ENCODE assay signal across 27 mouse cellular contexts in genomic region chr8:47826911-47827310, GRCm38 (mm10). TPM values are rescaled to one million over a fixed set of nuclear protein-coding genes. Genes with fewer than 3 reads are reported as not detected.
DNase-seq lines count a peak whose midpoint lies in the region; ATAC-seq and TF ChIP-seq lines count a peak whose summit lies in the region.
"Had no signal": no experiment of that assay in that cellular context is flagged by ENCODE, and none has a peak within 500 bp of the region (broad histone marks: within the 10 kb centered on the region; RNA-seq: fewer than 3 reads in every experiment).

No protein-coding gene starts in this region.

- H3K27ac ChIP-seq in embryonic facial prominence, embryonic 11.5 days (replicated peaks; ENCODE audit: low read depth, low read length) = no peak overlapping the region
- H3K27ac ChIP-seq in embryonic facial prominence, embryonic 10.5 days (replicated peaks) = no peak overlapping the region
- no peak overlapping the region for H3K27ac ChIP-seq in kidney, embryonic 14.5 days (ENCODE audit: low read depth, low read length)
- H3K27ac ChIP-seq in kidney, embryonic 16.5 days (ENCODE audit: low read length) = no peak overlapping the region
- no peak overlapping the region for H3K27ac ChIP-seq in kidney, adult 2 months (ENCODE audit: insufficient read depth, low read depth, low read length)
- H3K27ac ChIP-seq: embryonic facial prominence, embryonic 12.5 days; forebrain, embryonic 13.5 days; forebrain, embryonic 15.5 days had no signal

- WGBS in embryonic facial prominence, embryonic 11.5 days = 76% methylated on average over 9 of the region's 9 CpGs
- 81% methylated on average over 9 of the region's 9 CpGs for WGBS in embryonic facial prominence, embryonic 10.5 days
- 57% methylated on average over 9 of the region's 9 CpGs for WGBS in kidney, embryonic 14.5 days
- 58% methylated on average over 9 of the region's 9 CpGs for WGBS in kidney, embryonic 16.5 days
- 70% methylated on average over 9 of the region's 9 CpGs for WGBS in kidney, adult 2 months

- no peak overlapping the region for H3K4me3 ChIP-seq in embryonic facial prominence, embryonic 11.5 days (ENCODE audit: low read depth, low read length)
- H3K4me3 ChIP-seq in embryonic facial prominence, embryonic 10.5 days = no peak overlapping the region
- no peak overlapping the region for H3K4me3 ChIP-seq in kidney, embryonic 14.5 days (ENCODE audit: low read length)
- no peak overlapping the region for H3K4me3 ChIP-seq in kidney, embryonic 16.5 days (ENCODE audit: low read length)
- H3K4me3 ChIP-seq in kidney, adult 2 months (ENCODE audit: insufficient read depth, low read depth, low read length) = no peak overlapping the region
- H3K4me3 ChIP-seq: embryonic facial prominence, embryonic 12.5 days; forebrain, embryonic 13.5 days; forebrain, embryonic 15.5 days had no signal

- H3K9ac ChIP-seq in embryonic facial prominence, embryonic 11.5 days (replicated peaks; ENCODE audit: low read length) = no peak overlapping the region
- no peak overlapping the region for H3K9ac ChIP-seq in kidney, embryonic 14.5 days (ENCODE audit: low read depth, low read length)
- no peak overlapping the region for H3K9ac ChIP-seq in kidney, embryonic 16.5 days (replicated peaks; ENCODE audit: low read length)
- H3K9ac ChIP-seq: embryonic facial prominence, embryonic 12.5 days; forebrain, embryonic 13.5 days; forebrain, embryonic 15.5 days had no signal

- H3K36me3 ChIP-seq in embryonic facial prominence, embryonic 11.5 days (replicated peaks; ENCODE audit: control insufficient read depth, insufficient read depth, low read depth, low read length) = no peaks in the 10 kb centered on the region; the same call in 1 of the 2 replicates
- H3K36me3 ChIP-seq in embryonic facial prominence, embryonic 10.5 days (replicated peaks) = peaks cover 39% of the 10 kb centered on the region
- peaks cover 31% of the 10 kb centered on the region for H3K36me3 ChIP-seq in kidney, embryonic 14.5 days (ENCODE audit: control insufficient read depth, insufficient read depth, low read length)
- H3K36me3 ChIP-seq in kidney, embryonic 16.5 days (ENCODE audit: insufficient read depth, low read length) = peaks cover 35% of the 10 kb centered on the region
- peaks cover 3% of the 10 kb centered on the region; the same call in 1 of the 2 replicates for H3K36me3 ChIP-seq in kidney, adult 2 months (ENCODE audit: control insufficient read depth, insufficient read depth, low read length)
- H3K36me3 ChIP-seq: forebrain, embryonic 15.5 days had no signal

- no peak for ATAC-seq in embryonic facial prominence, embryonic 11.5 days (replicated peaks; ENCODE audit: insufficient number of reproducible peaks, low FRiP score, low TSS enrichment, low read depth)
- ATAC-seq in kidney, embryonic 14.5 days (ENCODE audit: low FRiP score, low TSS enrichment) = peak; percentile 63; the same call in 1 of the 2 replicates
- ATAC-seq in kidney, embryonic 16.5 days (ENCODE audit: low FRiP score, low TSS enrichment) = peak; percentile 70; the same call in 1 of the 2 replicates
- ATAC-seq: activated CD4-positive, CD25-positive, alpha-beta regulatory T cell, adult 4 months; CD4-positive, CD25-positive, alpha-beta regulatory T cell, adult 4 months; forebrain, embryonic 13.5 days; forebrain, embryonic 15.5 days; Patski had no signal

- no peak for TF ChIP-seq CTCF in kidney, adult 2 months (conservative IDR thresholded peaks at IDR 0.05; ENCODE audit: insufficient read depth, insufficient read length, low read depth, low read length)

- no peaks in the 10 kb centered on the region for H3K4me1 ChIP-seq in embryonic facial prominence, embryonic 11.5 days (ENCODE audit: control insufficient read depth, insufficient read depth, low read length)
- peaks cover 25% of the 10 kb centered on the region for H3K4me1 ChIP-seq in embryonic facial prominence, embryonic 10.5 days
- peaks cover 5% of the 10 kb centered on the region; the same call in 1 of the 2 replicates for H3K4me1 ChIP-seq in kidney, embryonic 14.5 days (ENCODE audit: control insufficient read depth, insufficient read depth, low read length)
- peaks cover 14% of the 10 kb centered on the region; the same call in 1 of the 2 replicates for H3K4me1 ChIP-seq in kidney, embryonic 16.5 days (ENCODE audit: insufficient read depth, low read length)
- H3K4me1 ChIP-seq in kidney, adult 2 months (ENCODE audit: control insufficient read depth, insufficient read depth, low read length) = no peaks in the 10 kb centered on the region

- peak; percentile 39 for DNase-seq in embryonic facial prominence, embryonic 11.5 days (ENCODE audit: low spot score)
- no peak for DNase-seq in embryonic facial prominence, embryonic 10.5 days (ENCODE audit: low spot score)
- DNase-seq in kidney, postnatal 10 days = no peak
- no peak for DNase-seq in kidney, adult 2 months
- DNase-seq in testis, postnatal 10 days (ENCODE audit: low spot score) = peak; percentile 39
- DNase-seq in testis, postnatal 14 days (ENCODE audit: low spot score) = no peak
- DNase-seq: adrenal gland, adult 8-10 months; adrenal gland, postnatal 14 days; adrenal gland, postnatal 36 days; B cell, adult 2 months; cerebellum, adult 11-12 months; cerebellum, adult 2 months; cerebellum, adult 9-10 months; cerebellum, postnatal 25 days had no signal

- H3K9me3 ChIP-seq in embryonic facial prominence, embryonic 11.5 days (replicated peaks; ENCODE audit: control insufficient read depth, low read length) = no peaks in the 10 kb centered on the region
- no peaks in the 10 kb centered on the region for H3K9me3 ChIP-seq in embryonic facial prominence, embryonic 10.5 days
- no peaks in the 10 kb centered on the region for H3K9me3 ChIP-seq in kidney, embryonic 14.5 days (ENCODE audit: control insufficient read depth, low read length)
- no peaks in the 10 kb centered on the region for H3K9me3 ChIP-seq in kidney, embryonic 16.5 days (ENCODE audit: low read length)
- H3K9me3 ChIP-seq: embryonic facial prominence, embryonic 12.5 days; forebrain, embryonic 13.5 days; forebrain, embryonic 15.5 days; G1E had no signal

- no peak for TF ChIP-seq POLR2A in kidney, adult 2 months (IDR thresholded peaks at IDR 0.05; ENCODE audit: low read depth, low read length)

- no peak overlapping the region for H3K4me2 ChIP-seq in embryonic facial prominence, embryonic 11.5 days (ENCODE audit: low read depth, low read length)
- H3K4me2 ChIP-seq in kidney, embryonic 14.5 days (replicated peaks; ENCODE audit: low read depth, low read length) = no peak overlapping the region
- no peak overlapping the region for H3K4me2 ChIP-seq in kidney, embryonic 16.5 days (replicated peaks; ENCODE audit: low read depth, low read length)
- H3K4me2 ChIP-seq: embryonic facial prominence, embryonic 12.5 days; forebrain, embryonic 13.5 days; forebrain, embryonic 15.5 days had no signal

- no peaks in the 10 kb centered on the region for H3K27me3 ChIP-seq in embryonic facial prominence, embryonic 11.5 days (ENCODE audit: control insufficient read depth, insufficient read depth, low read length)
- H3K27me3 ChIP-seq in embryonic facial prominence, embryonic 10.5 days (replicated peaks; ENCODE audit: low read depth, poor library complexity, severe bottlenecking) = no peaks in the 10 kb centered on the region
- no peaks in the 10 kb centered on the region for H3K27me3 ChIP-seq in kidney, embryonic 14.5 days (ENCODE audit: control insufficient read depth, insufficient read depth, low read length)
- no peaks in the 10 kb centered on the region for H3K27me3 ChIP-seq in kidney, embryonic 16.5 days (ENCODE audit: insufficient read depth, low read length)
- H3K27me3 ChIP-seq in kidney, adult 2 months (replicated peaks; ENCODE audit: control insufficient read depth, insufficient read depth, low read length) = no peaks in the 10 kb centered on the region
- H3K27me3 ChIP-seq: CH12.LX; embryonic facial prominence, embryonic 12.5 days; forebrain, embryonic 13.5 days; forebrain, embryonic 15.5 days; Patski had no signal

RNA-seq across cellular contexts. Expression of gene Cldn22, which starts 2.6 kb away (rescaled TPM):
- polyA plus RNA-seq in embryonic facial prominence, embryonic 11.5 days (2014; fragmentation: Nextera tagmentation; extraction: Ambion mirVana) = not detected in 2 replicates
- not detected in 2 replicates for polyA plus RNA-seq in embryonic facial prominence, embryonic 10.5 days (2016; fragmentation: Nextera tagmentation; extraction: Ambion mirVana)
- polyA plus RNA-seq in kidney, embryonic 14.5 days (2014; fragmentation: Nextera tagmentation; extraction: Ambion mirVana) = not detected in 2 replicates
- polyA plus RNA-seq in kidney, embryonic 16.5 days (2015; fragmentation: Nextera tagmentation; extraction: Ambion mirVana) = not detected in 2 replicates
- polyA plus RNA-seq in kidney, adult 2 months (2012; rRNA removed) = 0.77 and 1.3 TPM in 2 replicates
- polyA plus RNA-seq: CD4-positive, CD25-positive, alpha-beta regulatory T cell, adult 4 months; embryonic facial prominence, embryonic 12.5 days; embryonic facial prominence, embryonic 14.5 days; forebrain, embryonic 11.5 days; forebrain, embryonic 13.5 days; forebrain, embryonic 15.5 days; G1E; Patski had no signal

RNA-seq across cellular contexts. Expression of gene Cldn24, which starts 5.0 kb away (rescaled TPM):
- polyA plus RNA-seq in embryonic facial prominence, embryonic 11.5 days (2014; fragmentation: Nextera tagmentation; extraction: Ambion mirVana) = not detected in 2 replicates
- polyA plus RNA-seq in embryonic facial prominence, embryonic 10.5 days (2016; fragmentation: Nextera tagmentation; extraction: Ambion mirVana) = not detected in 2 replicates
- polyA plus RNA-seq in kidney, embryonic 14.5 days (2014; fragmentation: Nextera tagmentation; extraction: Ambion mirVana) = not detected in 2 replicates
- not detected in 2 replicates for polyA plus RNA-seq in kidney, embryonic 16.5 days (2015; fragmentation: Nextera tagmentation; extraction: Ambion mirVana)
- polyA plus RNA-seq in kidney, adult 2 months (2012; rRNA removed) = not detected in 2 replicates
- polyA plus RNA-seq: activated CD4-positive, CD25-positive, alpha-beta regulatory T cell, adult 4 months; CD4-positive, CD25-positive, alpha-beta regulatory T cell, adult 4 months; cerebellum, adult 2 months; cortical plate, adult 2 months; embryonic facial prominence, embryonic 12.5 days; embryonic facial prominence, embryonic 14.5 days; forebrain, embryonic 11.5 days; forebrain, embryonic 13.5 days; forebrain, embryonic 15.5 days; G1E had no signal

Comparison
In these comparisons a context has a peak if more than half of its experiments do, and no peak if none do; other contexts are left out.
1. DNase-seq: peak in embryonic facial prominence, embryonic 11.5 days (single experiment) and testis, postnatal 10 days (single experiment); none in embryonic facial prominence, embryonic 10.5 days (single experiment), kidney, postnatal 10 days (single experiment), kidney, adult 2 months (single experiment) and testis, postnatal 14 days (single experiment).